Mouse (Mus musculus): ENCODE measurements around the gene Kifc3.

DNA sequence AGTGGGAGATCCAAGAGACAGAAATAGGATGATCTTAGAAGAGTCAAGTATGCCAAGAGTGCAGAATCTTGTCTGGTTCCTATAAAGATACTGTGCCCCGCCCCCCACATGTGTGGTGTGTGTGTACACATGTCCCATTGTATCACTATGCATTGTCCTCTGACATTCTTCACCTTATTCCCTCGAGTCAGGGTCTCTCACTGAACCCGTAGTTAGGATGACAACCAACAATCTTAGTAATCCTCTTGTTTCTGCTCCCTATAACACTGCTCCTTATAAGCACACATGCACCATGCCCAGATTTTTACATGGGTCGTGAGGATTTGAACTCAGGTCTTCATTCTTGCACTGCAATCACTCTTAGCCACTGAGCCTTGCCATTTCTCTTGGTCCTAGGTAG lies 123.3 kb downstream of the Kifc3 start:
- TF ChIP-seq CTCF (IDR thresholded peaks at IDR 0.05; ENCODE audit: low read depth, low read length) (no peak), POLR2A (IDR thresholded peaks at IDR 0.05; ENCODE audit: extremely low read depth, insufficient read depth, low read length) (no peak)

All from liver, adult 2 months (tissue).